Mouse (Mus musculus): ENCODE results near the gene Mfap1a.

DNA sequence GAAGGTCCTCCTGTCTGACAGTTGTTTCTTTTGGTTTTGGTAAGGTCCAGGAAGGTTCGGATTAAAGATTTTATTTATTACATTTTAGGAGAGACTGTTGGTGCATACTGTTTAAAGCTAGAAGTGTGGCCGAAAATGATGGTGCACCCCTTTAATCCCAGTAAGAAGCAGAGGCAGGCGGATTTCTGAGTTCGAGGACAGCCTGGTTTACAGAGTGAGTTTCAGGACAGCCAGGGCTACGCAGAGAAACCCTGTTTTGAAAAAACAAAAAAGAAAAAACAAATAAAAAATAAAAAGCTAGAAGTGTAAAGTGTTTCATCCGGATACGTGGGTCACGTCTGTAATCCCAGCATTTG, 32.3 kb downstream of the Mfap1a start:
- TF ChIP-seq UBTF (IDR thresholded peaks at IDR 0.05; ENCODE audit: low read depth, low read length): no peak
- no peak for TF ChIP-seq MXI1 (IDR thresholded peaks at IDR 0.05; ENCODE audit: low read depth, low read length)
- no peak for TF ChIP-seq NELFE (IDR thresholded peaks at IDR 0.05; ENCODE audit: low read depth, low read length)
- no peak for TF ChIP-seq CTCF (conservative IDR thresholded peaks at IDR 0.05 in 1 of 2, IDR thresholded peaks at IDR 0.05 in 1 of 2; ENCODE audit: low read depth in 2 of 2, low read length in 2 of 2)
- TF ChIP-seq ZNF384 (IDR thresholded peaks at IDR 0.05; ENCODE audit: low read depth, low read length): no peak
- TF ChIP-seq POLR2A (IDR thresholded peaks at IDR 0.05; ENCODE audit: low read depth, low read length): no peak; the same call in 1 of the 2 replicates
- no peak for TF ChIP-seq JUN (IDR thresholded peaks at IDR 0.05; ENCODE audit: insufficient read depth, low read depth, low read length)
- no peak for TF ChIP-seq ELF1 (IDR thresholded peaks at IDR 0.05; ENCODE audit: low read depth, low read length)
- TF ChIP-seq EP300 (IDR thresholded peaks at IDR 0.05; ENCODE audit: low read length): no peak
- TF ChIP-seq RCOR1 (conservative IDR thresholded peaks at IDR 0.05; ENCODE audit: low read depth, low read length): no peak
- no peak for TF ChIP-seq USF1 (IDR thresholded peaks at IDR 0.05; ENCODE audit: low read depth, low read length)
- no peak for TF ChIP-seq ZC3H11A (IDR thresholded peaks at IDR 0.05; ENCODE audit: low read depth, low read length)
- TF ChIP-seq MAX (IDR thresholded peaks at IDR 0.05; ENCODE audit: low read length): no peak
- no peak for TF ChIP-seq GABPA (IDR thresholded peaks at IDR 0.05; ENCODE audit: insufficient replicate concordance, low read depth, low read length)

All from CH12.LX (cell line).